Mouse (Mus musculus): ENCODE measurements around the gene Pgbd1. TPM values are rescaled to one million over a fixed set of nuclear protein-coding genes. Genes with fewer than 3 reads are reported as not detected.

Pgbd1 gene
- 4.0 TPM for polyA plus RNA-seq (2014; fragmentation: Illumina TruSeq; extraction: RNeasy Lipid Tissue Mini Kit (QIAGEN cat#74804); ENCODE audit: low read depth, low replicate concordance)

GRCm38 (mm10) chr13:21440503-21441206, at the start of gene Pgbd1:
Gene Pgbd1, minus strand, starts transcription at chr13:21441058.

GRCm38 (mm10) chr13:21478759-21479670, 38.2 kb upstream of the Pgbd1 start, which contains the start of the genes Zkscan4 and Gm10065:
Gene Zkscan4, plus strand, starts transcription at chr13:21478907.
Gene Gm10065, minus strand, starts transcription at chr13:21479441.

GRCm38 (mm10) chr13:21468061-21469019, 27.5 kb upstream of the Pgbd1 start, which contains the start of gene Nkapl:
Gene Nkapl, minus strand, starts transcription at chr13:21468509.

GRCm38 (mm10) chr13:21453449-21453848, 12.6 kb upstream of the Pgbd1 start, which contains the start of gene Zscan26:
Gene Zscan26, minus strand, starts transcription at chr13:21453730.

DNA sequence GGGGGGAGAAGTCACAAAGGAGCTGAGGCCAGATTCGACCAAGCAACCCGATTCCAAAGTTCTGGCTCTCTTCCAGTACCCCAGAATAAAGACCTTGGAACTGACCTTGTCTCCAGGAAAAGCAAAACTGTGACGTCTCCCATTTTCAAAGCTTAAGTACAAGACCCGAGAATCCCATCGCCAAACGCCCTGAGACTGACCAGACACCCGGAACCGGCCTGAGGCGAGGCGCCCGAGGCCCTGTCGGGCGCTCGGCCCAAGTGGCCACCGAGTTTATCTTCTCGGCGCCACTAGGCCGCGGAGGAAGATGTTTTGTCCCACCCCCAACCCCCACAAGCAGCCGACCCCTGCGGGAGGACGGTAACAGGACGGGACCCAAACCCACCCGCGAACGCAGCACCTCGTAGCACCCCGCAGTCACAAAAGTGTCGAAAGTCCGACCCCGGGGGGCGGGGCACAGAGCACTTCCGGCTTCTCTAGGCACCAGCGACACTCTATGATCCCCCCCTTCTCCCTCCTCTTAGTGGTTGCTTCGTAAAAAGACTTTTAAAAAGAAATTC, 38.5 kb downstream of the Pgbd1 start, which contains the start of gene Zkscan3:
Gene Zkscan3, minus strand, starts transcription at position 469 of the 560 bp plus-strand sequence.

Other genes with a start within 250 kb of the Pgbd1 start
- gene Gpx5, start 148.3 kb downstream of the Pgbd1 start, polyA plus RNA-seq (2014; fragmentation: Illumina TruSeq; extraction: RNeasy Lipid Tissue Mini Kit (QIAGEN cat#74804); ENCODE audit: low read depth, low replicate concordance) = 2.4 TPM
- gene Gpx6, start 128.9 kb downstream of the Pgbd1 start, polyA plus RNA-seq (2014; fragmentation: Illumina TruSeq; extraction: RNeasy Lipid Tissue Mini Kit (QIAGEN cat#74804); ENCODE audit: low read depth, low replicate concordance) = not detected
- not detected for gene Olfr1367, start 94.1 kb downstream of the Pgbd1 start, polyA plus RNA-seq (2014; fragmentation: Illumina TruSeq; extraction: RNeasy Lipid Tissue Mini Kit (QIAGEN cat#74804); ENCODE audit: low read depth, low replicate concordance)
- 17.1 TPM for gene Zscan12, start 78.2 kb downstream of the Pgbd1 start, polyA plus RNA-seq (2014; fragmentation: Illumina TruSeq; extraction: RNeasy Lipid Tissue Mini Kit (QIAGEN cat#74804); ENCODE audit: low read depth, low replicate concordance)
- 88.2 TPM for gene Zkscan3, start 38.3 kb downstream of the Pgbd1 start, polyA plus RNA-seq (2014; fragmentation: Illumina TruSeq; extraction: RNeasy Lipid Tissue Mini Kit (QIAGEN cat#74804); ENCODE audit: low read depth, low replicate concordance)
- 95.7 TPM for gene Zscan26, start 12.7 kb upstream of the Pgbd1 start, polyA plus RNA-seq (2014; fragmentation: Illumina TruSeq; extraction: RNeasy Lipid Tissue Mini Kit (QIAGEN cat#74804); ENCODE audit: low read depth, low replicate concordance)
- gene Nkapl, start 27.5 kb upstream of the Pgbd1 start, polyA plus RNA-seq (2014; fragmentation: Illumina TruSeq; extraction: RNeasy Lipid Tissue Mini Kit (QIAGEN cat#74804); ENCODE audit: low read depth, low replicate concordance) = 2.3 TPM
- gene Zkscan4, start 37.8 kb upstream of the Pgbd1 start, polyA plus RNA-seq (2014; fragmentation: Illumina TruSeq; extraction: RNeasy Lipid Tissue Mini Kit (QIAGEN cat#74804); ENCODE audit: low read depth, low replicate concordance) = 1.8 TPM
- not detected for gene Gm10065, start 38.4 kb upstream of the Pgbd1 start, polyA plus RNA-seq (2014; fragmentation: Illumina TruSeq; extraction: RNeasy Lipid Tissue Mini Kit (QIAGEN cat#74804); ENCODE audit: low read depth, low replicate concordance)
- 5.3 TPM for gene AK157302, start 54.2 kb upstream of the Pgbd1 start, polyA plus RNA-seq (2014; fragmentation: Illumina TruSeq; extraction: RNeasy Lipid Tissue Mini Kit (QIAGEN cat#74804); ENCODE audit: low read depth, low replicate concordance)
- gene Gm11273, start 60.4 kb upstream of the Pgbd1 start, polyA plus RNA-seq (2014; fragmentation: Illumina TruSeq; extraction: RNeasy Lipid Tissue Mini Kit (QIAGEN cat#74804); ENCODE audit: low read depth, low replicate concordance) = not detected
- 41.5 TPM for gene Zkscan8, start 90.1 kb upstream of the Pgbd1 start, polyA plus RNA-seq (2014; fragmentation: Illumina TruSeq; extraction: RNeasy Lipid Tissue Mini Kit (QIAGEN cat#74804); ENCODE audit: low read depth, low replicate concordance)
- gene Olfr1366, start 101.8 kb upstream of the Pgbd1 start, polyA plus RNA-seq (2014; fragmentation: Illumina TruSeq; extraction: RNeasy Lipid Tissue Mini Kit (QIAGEN cat#74804); ENCODE audit: low read depth, low replicate concordance) = not detected
- not detected for gene Olfr1535, start 118.8 kb upstream of the Pgbd1 start, polyA plus RNA-seq (2014; fragmentation: Illumina TruSeq; extraction: RNeasy Lipid Tissue Mini Kit (QIAGEN cat#74804); ENCODE audit: low read depth, low replicate concordance)
- gene Olfr1364, start 140.7 kb upstream of the Pgbd1 start, polyA plus RNA-seq (2014; fragmentation: Illumina TruSeq; extraction: RNeasy Lipid Tissue Mini Kit (QIAGEN cat#74804); ENCODE audit: low read depth, low replicate concordance) = not detected
- gene Olfr1362, start 173.0 kb upstream of the Pgbd1 start, polyA plus RNA-seq (2014; fragmentation: Illumina TruSeq; extraction: RNeasy Lipid Tissue Mini Kit (QIAGEN cat#74804); ENCODE audit: low read depth, low replicate concordance) = not detected
- not detected for gene Olfr11, start 201.5 kb upstream of the Pgbd1 start, polyA plus RNA-seq (2014; fragmentation: Illumina TruSeq; extraction: RNeasy Lipid Tissue Mini Kit (QIAGEN cat#74804); ENCODE audit: low read depth, low replicate concordance)
- gene Olfr1361, start 222.3 kb upstream of the Pgbd1 start, polyA plus RNA-seq (2014; fragmentation: Illumina TruSeq; extraction: RNeasy Lipid Tissue Mini Kit (QIAGEN cat#74804); ENCODE audit: low read depth, low replicate concordance) = not detected
- not detected for gene Olfr1360, start 236.3 kb upstream of the Pgbd1 start, polyA plus RNA-seq (2014; fragmentation: Illumina TruSeq; extraction: RNeasy Lipid Tissue Mini Kit (QIAGEN cat#74804); ENCODE audit: low read depth, low replicate concordance)

All from adrenal gland, adult 10 weeks (tissue).